Mouse (Mus musculus) heart, postnatal 14 days (tissue): ENCODE results near the gene Smarca4. TPM values are rescaled to one million over a fixed set of nuclear protein-coding genes. Genes with fewer than 3 reads are reported as not detected.
A peak's percentile ranks its signal among the peaks of the same experiment; 100 is the strongest.
"Not testable (repeated sequence)": the region's sequence is repeated elsewhere in the genome, so short reads cannot be mapped to it uniquely, and the experiment has no call there.

Experiments used
- DNase-seq, 2 experiments: peaks; one replicate each; pipeline ENCODE4 v3.0.0; 2021 to 2022
- intact Hi-C: fragments of 180-260 bp; cut with DNase I; formaldehyde crosslinking; loops from one replicate; pipeline ENCODE4 v1.15.1; 2025
- long read RNA-seq, 2 experiments: library from polyadenylated mRNA; stranded (forward); transcript quantifications; one replicate each; pipeline ENCODE4 v2.0.0; 2021
- total RNA-seq, 2 experiments: library from RNA; stranded (reverse); gene quantifications; 2 replicates each; pipeline ENCODE4 v1.2.3; 2021

Smarca4 gene
- 10 to 100 TPM; 46.5 to 51.6 TPM for total RNA-seq
- long read RNA-seq, experiment 1, full-length matches to known transcripts, result 8 of 51 reads
- long read RNA-seq, experiment 1, partial matches to known transcripts, result 34 of 51 reads
- long read RNA-seq, experiment 1, other reads (novel, unspliced or antisense), result 9 of 51 reads
- long read RNA-seq, experiment 2, full-length matches to known transcripts, result 7 of 50 reads
- long read RNA-seq, experiment 2, partial matches to known transcripts, result 38 of 50 reads
- long read RNA-seq, experiment 2, other reads (novel, unspliced or antisense), result 5 of 50 reads

DNA sequence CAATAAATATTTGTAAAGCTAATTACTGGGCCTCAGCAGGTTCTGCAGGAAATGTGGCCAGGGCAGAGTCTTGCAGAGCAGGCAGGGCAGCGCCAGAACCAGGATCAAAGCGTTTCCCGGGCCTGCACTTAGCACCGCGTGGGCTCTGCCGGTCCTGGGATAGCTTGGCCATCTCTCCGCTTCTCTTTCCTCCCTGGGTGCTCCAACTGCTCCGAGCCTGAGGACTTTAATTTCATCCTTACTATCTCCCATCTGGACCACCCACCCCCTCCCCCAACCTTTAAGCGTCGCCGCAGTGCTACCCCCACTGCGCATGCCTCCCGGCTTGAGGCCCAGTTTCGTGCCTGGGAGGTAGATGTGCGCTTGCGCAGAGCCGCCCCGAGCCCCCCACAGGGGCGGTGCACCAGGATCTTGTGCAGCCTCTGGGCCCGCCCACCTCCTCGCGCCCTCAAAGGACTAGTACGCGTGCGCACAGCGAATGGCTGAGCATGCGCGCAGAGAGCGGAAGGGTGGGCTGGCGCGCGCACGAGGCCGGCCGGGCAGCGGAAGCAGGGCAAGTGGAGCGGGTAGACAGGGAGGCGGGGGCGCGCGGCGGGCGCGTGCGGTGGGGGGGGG, at the start of gene Smarca4:
Smarca4 (plus strand) TSS at position 553 of the 615 bp plus-strand sequence.
- intact Hi-C loops, result loop anchor here (5.0 kb wide), 1 partner anchor 147 kb away; the partner anchor contains the start of gene Spc24
- DNase-seq, result peak; percentile 99 to 100

DNA sequence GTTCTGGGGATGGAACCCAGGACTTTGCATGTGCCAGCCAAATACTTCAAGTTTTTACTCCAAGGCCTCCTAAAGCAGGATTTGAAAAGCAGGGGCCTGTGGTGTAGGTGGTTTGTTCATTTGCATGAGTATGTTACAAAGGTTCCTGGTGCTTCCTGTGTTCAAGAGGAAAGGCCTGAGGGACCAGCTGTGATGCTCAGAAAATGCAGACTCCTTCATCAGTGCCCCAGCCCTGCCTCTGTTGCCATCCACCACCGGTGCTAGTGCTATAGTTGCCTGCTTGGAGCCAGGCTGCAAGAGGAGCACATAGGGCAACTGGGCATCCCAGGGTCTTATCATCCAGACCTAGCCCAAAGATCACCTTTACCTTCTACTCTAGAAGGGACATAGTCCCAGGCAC, 49.4 kb upstream of the Smarca4 start:
- no peak for DNase-seq
- intact Hi-C loops, result no loop called here

DNA sequence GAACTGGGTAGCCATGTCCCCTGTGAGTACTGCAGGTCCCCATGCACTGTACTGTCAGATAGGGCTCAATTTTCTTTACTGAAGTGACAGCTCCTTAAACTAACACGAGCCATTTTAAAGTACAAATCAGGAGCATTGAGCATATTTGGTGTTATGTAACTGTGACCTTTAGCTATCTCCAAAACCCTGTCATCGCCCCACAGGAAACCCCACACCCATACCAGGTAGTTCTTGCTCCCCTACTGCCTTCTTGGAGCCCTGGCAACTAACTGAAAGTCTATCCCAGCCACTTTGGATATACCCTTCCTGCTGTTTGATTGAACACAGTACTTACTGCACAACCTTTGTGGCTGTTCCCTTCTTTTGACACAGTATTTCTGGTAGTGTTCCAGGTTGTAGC, 48.9 kb upstream of the Smarca4 start:
- intact Hi-C loops, result no loop called here
- no peak for DNase-seq

DNA sequence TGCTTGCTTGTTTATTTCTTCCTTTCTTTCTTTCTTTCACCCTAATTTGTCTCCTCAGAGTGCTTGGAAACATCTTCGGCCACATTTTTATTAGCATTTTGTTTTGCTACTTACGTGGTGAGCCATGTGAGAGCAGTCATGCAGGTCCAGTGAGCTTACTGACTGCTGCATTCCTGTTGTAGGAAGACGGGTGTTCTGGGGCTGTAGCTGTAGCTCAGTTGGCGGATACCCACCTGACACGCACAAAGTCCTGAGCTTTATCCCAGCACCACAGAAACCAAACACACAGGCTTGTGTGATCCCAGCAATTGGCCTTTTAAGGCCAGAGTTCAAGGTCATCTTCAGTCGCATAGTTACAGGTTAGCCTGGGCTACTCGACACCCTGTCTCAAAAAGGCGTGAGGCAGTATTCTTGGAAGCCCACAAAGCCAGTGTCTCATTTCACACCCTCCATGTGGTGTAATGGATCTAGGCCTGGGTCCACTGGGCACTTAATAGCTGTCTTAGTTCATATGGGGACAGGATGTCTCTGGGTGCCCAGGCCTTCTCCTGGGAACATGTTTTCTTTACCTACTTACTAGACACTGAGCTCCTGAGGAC, 47.2 kb upstream of the Smarca4 start:
- intact Hi-C loops, result no loop called here
- DNase-seq, result no peak

DNA sequence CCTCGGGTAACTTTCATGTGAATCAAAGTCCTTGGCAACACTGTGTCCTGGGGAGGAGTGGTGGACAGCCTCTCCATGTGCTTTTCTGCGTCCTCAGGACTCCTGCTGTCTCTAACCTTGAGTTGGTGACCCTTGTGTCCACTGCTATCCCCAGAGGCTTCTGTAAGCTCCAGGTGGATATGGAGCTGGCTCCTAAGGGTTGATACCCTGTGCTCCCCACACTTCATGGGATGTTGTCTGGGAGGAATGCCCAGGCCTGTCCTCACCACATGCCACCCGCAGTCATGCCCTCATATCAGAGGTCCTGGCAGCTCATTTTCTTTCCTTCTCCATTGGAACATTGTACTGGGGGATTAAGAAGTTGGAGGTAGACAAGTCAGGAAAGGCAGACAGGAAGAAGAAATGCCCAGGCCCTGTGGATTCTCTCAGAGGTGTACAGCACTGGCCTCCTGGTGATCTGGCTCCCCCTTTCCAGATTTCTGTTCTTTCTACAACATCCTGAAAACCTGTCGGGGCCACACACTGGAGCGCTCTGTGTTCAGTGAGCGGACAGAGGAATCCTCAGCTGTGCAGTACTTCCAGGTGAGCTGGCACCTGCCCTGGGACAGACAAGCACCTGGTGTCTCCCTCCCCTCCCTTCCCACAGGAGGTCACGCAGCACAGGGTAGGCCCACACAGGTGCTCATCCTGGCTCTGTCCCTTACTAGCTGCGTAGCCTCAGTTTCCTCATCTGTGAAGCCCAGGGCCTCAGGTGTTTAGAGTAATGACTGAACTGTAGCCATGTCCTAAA, 41.8 kb upstream of the Smarca4 start:
- intact Hi-C loops, result no loop called here
- DNase-seq, result peak in 1 of 2 experiments; percentile 31

DNA sequence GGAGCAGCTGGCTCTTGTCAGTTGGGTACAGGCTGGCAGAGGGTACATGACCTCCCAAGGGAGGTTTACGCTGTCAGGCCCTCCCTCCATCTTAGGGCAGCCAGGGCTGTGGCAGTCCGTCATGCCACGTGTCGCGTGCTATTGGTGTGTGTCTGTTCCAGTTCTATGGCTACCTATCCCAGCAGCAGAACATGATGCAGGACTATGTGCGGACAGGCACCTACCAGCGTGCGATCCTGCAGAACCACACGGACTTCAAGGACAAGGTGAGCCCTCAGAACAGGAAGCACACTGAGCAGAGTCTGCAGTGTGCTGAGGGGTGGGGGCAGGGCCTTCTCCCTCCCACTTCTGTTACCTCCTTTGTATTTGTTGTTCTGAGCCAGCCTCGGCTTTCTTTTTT, 40.7 kb upstream of the Smarca4 start:
- intact Hi-C loops, result no loop called here
- DNase-seq, result no peak

DNA sequence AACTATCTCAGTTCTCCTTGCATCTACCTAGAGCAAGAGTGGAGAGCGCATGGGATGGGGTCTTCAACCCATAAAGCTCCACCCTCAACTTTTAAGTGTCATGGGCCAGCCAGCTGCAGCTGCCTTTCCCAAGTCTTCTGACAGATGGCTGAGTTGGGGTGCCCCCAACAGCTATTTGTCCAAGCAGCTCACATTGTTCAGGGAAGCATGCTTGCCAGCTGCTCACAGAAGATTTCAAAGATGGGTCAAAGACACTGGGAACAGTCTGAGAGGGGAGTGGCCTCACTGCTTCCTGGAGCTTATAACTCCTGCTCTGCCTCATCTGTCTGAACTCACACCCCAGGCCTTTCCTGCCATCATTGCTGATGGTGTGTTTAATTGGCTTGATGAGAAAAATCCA, 39.7 kb upstream of the Smarca4 start:
- intact Hi-C loops, result no loop called here
- DNase-seq, result no peak

DNA sequence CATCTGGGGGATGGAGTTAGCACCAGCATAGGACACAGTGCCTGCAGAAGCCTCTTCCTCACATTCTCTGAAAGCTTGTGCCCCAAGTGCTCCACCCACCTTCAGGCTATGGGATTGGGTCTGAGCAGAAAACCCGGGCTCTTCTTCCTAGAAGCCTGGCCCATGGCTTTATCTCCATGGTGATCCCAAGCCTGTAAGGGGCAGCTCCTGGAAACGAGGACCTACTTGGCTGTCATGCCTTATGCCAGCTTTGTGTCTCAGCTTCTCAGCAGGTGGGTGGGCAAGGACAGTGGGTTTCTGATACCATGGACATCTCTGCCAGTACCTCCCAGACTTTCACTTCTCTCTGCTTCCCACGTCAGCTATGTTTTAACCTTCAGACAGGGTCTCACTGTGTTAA, 37.7 kb upstream of the Smarca4 start:
- DNase-seq, result no peak
- intact Hi-C loops, result no loop called here

DNA sequence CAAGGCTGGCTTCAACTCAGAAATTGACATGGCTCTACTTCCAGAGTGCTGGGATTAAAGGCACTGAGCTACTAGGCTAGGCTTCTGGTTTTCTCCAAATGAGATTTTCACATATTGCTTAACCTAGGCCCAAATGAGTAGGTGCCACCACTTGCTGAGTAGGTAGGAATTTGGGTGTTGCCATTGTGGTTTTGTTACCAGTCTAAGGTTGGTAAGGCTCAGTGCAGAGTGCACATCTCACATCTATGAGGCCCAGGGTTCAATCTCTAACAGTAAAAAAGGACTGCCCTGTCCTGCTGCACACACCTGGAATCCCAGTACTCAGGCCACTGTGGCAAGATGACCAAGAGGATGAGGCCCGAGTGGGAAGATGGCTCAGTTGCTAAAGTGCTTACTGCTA, 30.6 kb upstream of the Smarca4 start:
- intact Hi-C loops, result no loop called here
- no peak for DNase-seq

DNA sequence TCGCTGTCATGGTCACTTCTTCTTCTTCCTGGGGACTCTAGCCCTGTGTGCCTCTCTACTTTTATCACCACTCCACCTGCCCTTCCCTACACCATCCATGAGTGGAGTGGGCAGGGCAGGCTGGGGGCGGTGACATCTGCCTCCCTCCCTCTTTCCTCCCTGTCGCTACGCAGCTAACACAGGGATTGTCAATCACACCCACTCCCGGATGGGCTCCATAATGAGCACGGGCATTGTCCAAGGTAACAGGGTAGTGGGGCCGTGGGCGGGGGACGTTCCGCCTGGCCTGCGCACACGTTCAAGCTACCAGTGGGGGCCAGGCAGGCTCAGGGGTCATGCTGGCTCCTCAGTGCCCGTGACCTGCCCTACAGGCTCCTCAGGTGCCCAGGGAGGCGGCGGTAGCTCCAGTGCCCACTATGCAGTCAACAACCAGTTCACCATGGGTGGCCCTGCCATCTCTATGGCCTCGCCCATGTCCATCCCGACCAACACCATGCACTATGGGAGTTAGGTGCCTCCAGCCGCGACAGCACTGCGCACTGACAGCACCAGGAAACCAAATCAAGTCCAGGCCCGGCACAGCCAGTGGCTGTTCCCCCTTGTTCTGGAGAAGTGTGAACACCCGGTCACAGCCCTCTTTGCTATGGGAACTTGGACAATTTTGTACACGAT, 28.2 kb upstream of the Smarca4 start:
- no peak for DNase-seq
- intact Hi-C loops, result no loop called here

DNA sequence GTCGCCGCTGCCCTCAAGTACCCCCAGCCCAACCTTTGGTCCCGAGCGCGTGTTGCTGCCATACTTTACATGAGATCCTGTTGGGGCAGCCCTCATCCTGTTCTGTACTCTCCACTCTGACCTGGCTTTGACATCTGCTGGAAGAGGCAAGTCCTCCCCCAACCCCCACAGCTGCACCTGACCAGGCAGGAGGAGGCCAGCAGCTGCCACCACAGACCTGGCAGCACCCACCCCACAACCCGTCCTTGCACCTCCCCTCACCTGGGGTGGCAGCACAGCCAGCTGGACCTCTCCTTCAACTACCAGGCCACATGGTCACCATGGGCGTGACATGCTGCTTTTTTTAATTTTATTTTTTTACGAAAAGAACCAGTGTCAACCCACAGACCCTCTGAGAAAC, 27.6 kb upstream of the Smarca4 start:
- intact Hi-C loops, result no loop called here
- DNase-seq, result no peak

DNA sequence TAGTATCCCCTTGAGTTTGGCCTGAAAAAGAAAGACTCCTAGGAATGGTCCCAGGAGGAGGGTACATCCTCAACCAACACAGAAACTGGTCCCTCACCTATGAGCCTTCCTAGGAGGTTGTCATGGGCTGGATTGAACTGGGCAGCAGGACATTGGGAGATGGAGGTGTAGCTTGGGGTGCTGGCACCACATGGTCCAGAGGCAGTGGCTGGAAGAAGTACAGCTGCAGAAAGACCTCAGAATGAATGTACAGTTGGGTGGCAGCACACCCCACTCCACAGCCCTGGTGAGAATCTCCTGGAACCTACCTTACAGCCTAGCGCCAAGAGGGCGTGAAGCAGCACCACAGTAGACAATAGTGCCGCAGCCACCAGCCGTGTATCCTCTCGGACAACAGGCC, 26.4 kb upstream of the Smarca4 start:
- intact Hi-C loops, result no loop called here
- DNase-seq, result no peak

DNA sequence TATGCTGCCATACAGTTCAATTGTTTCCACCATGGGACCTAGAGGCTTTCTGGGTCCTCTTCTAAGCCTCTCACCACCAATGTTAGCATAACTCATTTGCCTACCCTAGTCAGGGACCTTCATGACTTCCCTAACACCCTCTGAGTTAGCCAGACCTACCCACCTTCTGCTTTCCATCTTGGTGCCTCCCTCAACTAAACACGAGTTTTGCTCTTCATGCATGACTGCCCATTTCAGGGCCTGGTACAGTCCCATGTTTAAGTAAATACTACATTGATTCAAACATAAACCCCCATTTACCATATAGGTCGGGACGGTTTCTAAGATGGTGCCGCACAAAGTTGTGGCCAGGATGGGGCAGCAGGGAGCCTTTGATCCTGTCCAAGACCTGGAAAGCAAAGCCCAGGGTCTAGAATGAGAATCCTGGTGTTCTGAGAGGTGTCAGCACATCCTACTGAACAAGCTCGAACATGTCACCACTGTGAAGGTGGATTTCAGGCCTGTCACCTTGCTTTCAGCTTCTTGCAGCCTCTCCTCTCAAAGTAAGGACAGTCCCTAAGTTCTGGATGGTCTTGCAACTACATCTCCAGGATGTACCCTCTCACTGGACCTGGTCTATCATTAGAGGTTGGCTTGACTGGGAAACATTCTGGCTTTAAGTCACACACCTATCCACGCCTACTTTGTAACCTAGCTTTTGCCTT, 24.7 kb upstream of the Smarca4 start:
- DNase-seq, result no peak
- intact Hi-C loops, result loop anchor here (5.0 kb wide), 1 partner anchor 44 kb away; the partner anchor contains the start of gene Carm1

DNA sequence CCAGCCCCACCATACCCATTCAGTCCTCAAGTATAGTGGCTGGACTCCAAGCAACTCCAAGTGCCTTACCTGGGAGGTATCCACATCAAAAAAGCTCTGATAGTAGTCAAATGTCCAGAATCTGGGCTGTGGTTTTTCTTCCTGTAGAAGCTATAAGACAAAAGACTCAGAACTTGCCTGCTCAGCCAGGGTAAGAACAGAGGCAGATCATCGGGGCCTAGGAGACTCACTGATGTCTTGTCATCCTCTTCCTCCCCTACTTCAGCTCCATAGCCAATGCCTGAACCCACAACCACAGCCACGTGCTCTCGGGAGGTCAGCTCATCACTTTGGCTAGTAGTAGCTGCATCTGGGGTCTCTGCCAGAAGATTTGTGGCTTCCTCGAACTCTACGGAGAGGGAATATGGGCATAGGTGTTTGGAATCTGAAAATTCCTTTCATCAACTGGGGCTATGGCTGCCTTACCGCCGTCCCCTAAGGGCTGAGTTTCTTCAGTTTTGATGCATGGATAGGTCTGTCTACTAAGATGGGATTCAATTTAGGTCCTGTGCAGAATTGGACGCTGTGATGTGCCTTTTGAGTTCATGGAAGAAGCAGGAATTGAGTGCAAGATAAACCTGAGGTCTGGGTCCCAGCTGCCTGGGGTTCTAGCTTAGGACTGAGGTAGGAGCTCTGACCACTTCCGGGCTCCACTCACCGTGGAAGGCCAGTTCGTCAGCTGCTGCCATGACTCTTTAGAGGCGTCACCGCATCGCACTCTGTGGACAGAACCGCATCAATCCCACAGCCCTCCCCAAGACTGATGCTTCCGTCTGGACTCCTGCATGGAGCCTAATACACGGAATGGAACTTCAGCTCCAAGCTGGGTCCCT, 23.9 kb upstream of the Smarca4 start:
- intact Hi-C loops, result loop anchor here (5.0 kb wide), 1 partner anchor 45 kb away; the partner anchor contains the start of gene Carm1
- no peak for DNase-seq

DNA sequence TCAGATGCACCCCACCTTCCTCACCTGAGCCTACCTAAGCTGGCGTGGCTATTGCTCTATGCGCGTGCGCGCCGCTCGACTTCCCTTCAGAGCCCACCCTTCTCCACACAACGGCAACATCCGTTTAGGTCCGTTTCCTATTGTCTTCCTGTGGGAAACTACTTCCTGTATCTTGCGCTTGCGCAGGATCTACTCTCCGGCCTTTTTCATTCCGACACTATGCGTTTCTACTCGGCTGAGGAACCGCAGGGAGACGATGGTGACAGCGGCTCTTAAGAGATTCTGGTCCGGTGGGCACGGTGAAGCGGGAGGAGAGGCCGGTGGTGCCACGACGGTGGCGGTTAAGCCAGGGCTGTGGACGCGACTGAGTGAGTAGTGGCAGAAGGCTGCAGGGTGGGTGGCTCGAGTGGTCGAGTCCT, 23.3 kb upstream of the Smarca4 start, which contains the start of the genes Timm29 and Yipf2:
Timm29 (plus strand) TSS at position 20 of the 419 bp plus-strand sequence.
Yipf2 (minus strand) TSS at position 126 of the 419 bp plus-strand sequence.
- peak; percentile 84 to 90 for DNase-seq
- intact Hi-C loops, result loop anchor here (5.0 kb wide), 1 partner anchor 45 kb away; the partner anchor contains the start of gene Carm1

DNA sequence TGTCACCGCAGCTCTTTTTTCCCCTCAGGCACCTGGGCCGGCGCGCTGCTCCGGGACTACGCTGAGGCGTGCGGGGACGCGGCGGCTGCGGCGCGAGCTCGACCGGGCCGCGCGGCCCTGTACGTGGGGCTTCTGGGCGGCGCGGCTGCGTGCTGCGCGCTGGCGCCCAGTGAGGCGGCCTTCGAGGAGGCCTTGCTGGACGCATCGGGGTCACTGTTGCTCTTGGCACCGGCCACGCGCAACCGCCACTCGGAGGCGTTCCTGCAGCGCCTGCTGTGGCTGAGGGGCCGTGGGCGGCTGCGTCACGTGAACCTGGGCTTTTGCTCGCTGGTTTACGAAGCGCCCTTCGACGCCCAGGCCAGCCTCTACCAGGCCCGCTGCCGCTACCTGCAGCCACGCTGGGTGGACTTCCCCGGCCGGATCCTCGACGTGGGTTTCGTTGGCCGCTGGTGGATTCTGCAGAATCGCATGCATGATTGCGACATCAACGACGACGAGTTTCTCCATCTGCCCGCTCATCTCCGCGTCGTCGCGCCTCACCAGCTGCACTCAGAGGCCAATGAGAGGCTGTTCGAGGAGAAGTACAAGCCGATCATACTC, 22.7 kb upstream of the Smarca4 start:
- peak; percentile 21 to 51 for DNase-seq
- intact Hi-C loops, result loop anchor here (5.0 kb wide), 1 partner anchor 46 kb away; the partner anchor contains the start of gene Carm1

DNA sequence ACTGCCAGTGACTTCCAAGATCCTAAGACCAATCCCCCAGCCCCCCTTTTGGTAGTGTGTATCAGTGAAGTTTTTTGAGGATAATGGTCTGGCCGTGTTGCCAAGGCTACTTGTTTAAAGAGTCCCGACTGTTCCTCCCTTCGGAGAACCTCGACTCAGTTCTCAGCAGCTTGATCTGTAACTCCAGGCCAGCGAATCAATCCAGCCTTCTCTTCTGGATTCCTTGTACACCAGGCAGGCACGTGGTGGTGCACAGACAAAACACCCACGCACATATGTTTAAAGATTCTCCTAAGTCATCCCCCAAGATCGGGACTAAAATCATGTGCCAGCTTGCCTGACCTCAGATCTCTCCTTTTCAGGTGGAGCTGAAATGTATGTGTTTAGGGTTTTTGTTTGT, 21.6 kb upstream of the Smarca4 start:
- intact Hi-C loops, result loop anchor here (5.0 kb wide), 1 partner anchor 47 kb away; the partner anchor contains the start of gene Carm1
- not testable (repeated sequence) for DNase-seq

DNA sequence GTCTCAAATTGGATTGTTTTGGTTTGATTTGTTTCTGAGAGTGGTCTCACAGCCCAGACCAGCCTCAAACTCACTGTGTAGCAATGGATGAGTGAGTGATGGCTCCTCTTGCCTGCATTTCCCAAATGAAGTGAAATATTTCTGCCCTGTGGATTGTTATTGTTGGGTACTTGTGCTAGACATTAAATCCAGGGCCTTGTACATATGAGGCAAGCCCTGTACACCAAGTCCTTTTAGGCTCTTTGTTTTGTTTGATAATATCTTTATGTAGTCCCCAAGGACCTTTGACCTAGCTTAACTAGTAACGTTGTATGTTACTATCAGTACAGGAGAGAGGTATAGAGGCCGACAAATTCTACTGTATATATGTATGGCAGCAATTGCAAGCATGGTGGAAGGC, 21.1 kb upstream of the Smarca4 start:
- intact Hi-C loops, result loop anchor here (5.0 kb wide), 1 partner anchor 48 kb away; the partner anchor contains the start of gene Carm1
- DNase-seq, result no peak
